Mouse (Mus musculus): ENCODE measurements around the gene Traf2.
"Not testable (repeated sequence)": the region's sequence is repeated elsewhere in the genome, so short reads cannot be mapped to it uniquely, and the experiment has no call there.

Gene Traf2

GRCm38 (mm10) chr2:25575432-25576027 lies 28.8 kb upstream of the Traf2 start:
- peak in 1 of 2 experiments; percentile 53 for DNase-seq

GRCm38 (mm10) chr2:25574579-25575431 lies 28.1 kb upstream of the Traf2 start, which contains the start of the genes Mamdc4 and Phpt1:
Gene Mamdc4, minus strand, starts transcription at chr2:25574845.
Gene Phpt1, minus strand, starts transcription at chr2:25575224.
- peak; percentile 91 to 96 for DNase-seq

GRCm38 (mm10) chr2:25574136-25574535 lies 27.4 kb upstream of the Traf2 start:
- DNase-seq, result no peak

- DNase-seq, result no peak
These were observed 26.3 kb upstream of the Traf2 start for GRCm38 (mm10) chr2:25573068-25573467.

GRCm38 (mm10) chr2:25571221-25571620 lies 24.5 kb upstream of the Traf2 start:
- no peak for DNase-seq

- DNase-seq, result no peak
These were observed 22.6 kb upstream of the Traf2 start for GRCm38 (mm10) chr2:25569323-25569722.

- no peak for DNase-seq
These were observed 21.8 kb upstream of the Traf2 start for GRCm38 (mm10) chr2:25568473-25569019.

- DNase-seq, result no peak
These were observed 19.8 kb upstream of the Traf2 start for GRCm38 (mm10) chr2:25566558-25566957.

- no peak for DNase-seq
These were observed 19.0 kb upstream of the Traf2 start for GRCm38 (mm10) chr2:25565741-25566140.

GRCm38 (mm10) chr2:25561946-25562345 lies 15.2 kb upstream of the Traf2 start:
- no peak for DNase-seq

GRCm38 (mm10) chr2:25560551-25560950 lies 13.8 kb upstream of the Traf2 start:
- no peak for DNase-seq

GRCm38 (mm10) chr2:25558774-25559173 lies 12.0 kb upstream of the Traf2 start:
- no peak for DNase-seq

GRCm38 (mm10) chr2:25557964-25558360 lies 11.2 kb upstream of the Traf2 start:
- DNase-seq, result no peak

- DNase-seq, result peak; percentile 90 to 92
These were observed 10.7 kb upstream of the Traf2 start, which contains the start of gene Edf1 for GRCm38 (mm10) chr2:25557221-25557963. Gene Edf1, plus strand, starts transcription at chr2:25557847.

- no peak for DNase-seq
These were observed 9.6 kb upstream of the Traf2 start for GRCm38 (mm10) chr2:25556296-25556695.

GRCm38 (mm10) chr2:25555479-25555878 lies 8.7 kb upstream of the Traf2 start:
- DNase-seq, result not testable (repeated sequence)

- not testable (repeated sequence) for DNase-seq
These were observed 6.5 kb upstream of the Traf2 start for GRCm38 (mm10) chr2:25553171-25553786.

- peak; percentile 41 to 66 for DNase-seq
These were observed 4.4 kb upstream of the Traf2 start for GRCm38 (mm10) chr2:25551186-25551585.

- peak; percentile 75 to 92 for DNase-seq
These were observed 2.6 kb upstream of the Traf2 start for GRCm38 (mm10) chr2:25549021-25549991.

- no peak for DNase-seq
These were observed 537 bp downstream of the Traf2 start for GRCm38 (mm10) chr2:25545996-25546810.

All from thymus, adult 18-20 months (tissue).